Mouse (Mus musculus): ENCODE measurements around the gene Ly9. TPM values are rescaled to one million over a fixed set of nuclear protein-coding genes. Genes with fewer than 3 reads are reported as not detected.

Gene Ly9
- total and polyA plus RNA-seq, 3 experiments: 43.6 to 68.6 (median 57.8) TPM

- Histone ChIP-seq H3K9me3 (replicated peaks; ENCODE audit: low read length) (no peaks in the 10 kb centered on the region), H3K9ac (ENCODE audit: insufficient read depth, low read depth) (no peak overlapping the region), H3K27me3 (replicated peaks) (no peaks in the 10 kb centered on the region), H3K27ac (ENCODE audit: insufficient read depth, low read depth) (no peak overlapping the region), H3K4me3 (replicated peaks in 1 of 3; ENCODE audit: low read depth in 2 of 3, low read length in 2 of 3, poor library complexity in 1 of 3) (no peak overlapping the region), H3K4me1 (ENCODE audit: control insufficient read depth in 1 of 2, insufficient read depth in 2 of 2) (peaks cover 5 to 17% of the 10 kb centered on the region in 2 experiments; a peak in 2 of 4 replicates), H3K4me2 (ENCODE audit: insufficient read depth, low read depth, poor library complexity, severe bottlenecking) (no peak overlapping the region), H3K36me3 (replicated peaks in 1 of 2; ENCODE audit: control insufficient read depth in 1 of 2, insufficient read depth in 1 of 2, low read length in 1 of 2) (no peaks in the 10 kb centered on the region), H3K79me2 (replicated peaks; ENCODE audit: control insufficient read depth, extremely low read depth, insufficient read depth, poor library complexity, severe bottlenecking) (no peaks in the 10 kb centered on the region)
- no peak for TF ChIP-seq E2F4 (IDR thresholded peaks at IDR 0.05; ENCODE audit: insufficient replicate concordance, low read depth, low read length)
- no peak for TF ChIP-seq MAX (IDR thresholded peaks at IDR 0.05; ENCODE audit: low read length)
- TF ChIP-seq SMC3 (IDR thresholded peaks at IDR 0.05; ENCODE audit: low read depth, low read length): no peak
- no peak for TF ChIP-seq UBTF (IDR thresholded peaks at IDR 0.05; ENCODE audit: low read depth, low read length)
- TF ChIP-seq ZNF384 (IDR thresholded peaks at IDR 0.05; ENCODE audit: low read depth, low read length): no peak
- no peak for TF ChIP-seq ELF1 (IDR thresholded peaks at IDR 0.05; ENCODE audit: low read depth, low read length)
- no peak for TF ChIP-seq TCF12 (IDR thresholded peaks at IDR 0.05; ENCODE audit: low read depth, low read length)
- no peak for TF ChIP-seq POLR2A (IDR thresholded peaks at IDR 0.05; ENCODE audit: low read depth, low read length)
- TF ChIP-seq JUND (conservative IDR thresholded peaks at IDR 0.05; ENCODE audit: low read depth, low read length): no peak
- no peak for TF ChIP-seq KAT2A (IDR thresholded peaks at IDR 0.05; ENCODE audit: insufficient replicate concordance, low read length)
- no peak for TF ChIP-seq ZKSCAN1 (IDR thresholded peaks at IDR 0.05; ENCODE audit: borderline replicate concordance, low read depth, low read length)
- no peak for TF ChIP-seq CHD1 (IDR thresholded peaks at IDR 0.05; ENCODE audit: low read depth, low read length)
- TF ChIP-seq RAD21 (IDR thresholded peaks at IDR 0.05; ENCODE audit: low read depth, low read length): no peak
- TF ChIP-seq NELFE (IDR thresholded peaks at IDR 0.05; ENCODE audit: low read depth, low read length): no peak
- no peak for TF ChIP-seq USF2 (conservative IDR thresholded peaks at IDR 0.05; ENCODE audit: low read depth, low read length)
- dilution Hi-C loops (cut with MboI; ENCODE audit: extremely low pct_ligation_motif_present, extremely low pct_unique_long_range_greater_than_20kb, low sequenced_read_pairs): no loop called here
- in situ Hi-C loops (cut with MboI; ENCODE audit: low pct_ligation_motif_present, low pct_unique_long_range_greater_than_20kb, low sequenced_read_pairs): no loop called here
- no peak for DNase-seq (ENCODE audit: extremely low read depth)
Observed at GRCm38 (mm10) chr1:171556366-171556765, 50.8 kb downstream of the Ly9 start.

GRCm38 (mm10) chr1:171553359-171554341, 53.6 kb downstream of the Ly9 start:
- TF ChIP-seq TCF12 (IDR thresholded peaks at IDR 0.05; ENCODE audit: low read depth, low read length) (no peak), CTCF (conservative IDR thresholded peaks at IDR 0.05 in 1 of 2, IDR thresholded peaks at IDR 0.05 in 1 of 2; ENCODE audit: low read depth in 2 of 2, low read length in 2 of 2) (no peak), PAX5 (IDR thresholded peaks at IDR 0.05; ENCODE audit: low read length) (no peak)
- Histone ChIP-seq H3K27me3 (replicated peaks) (no peaks in the 10 kb centered on the region), H3K9me3 (replicated peaks; ENCODE audit: low read length) (peaks cover 2% of the 10 kb centered on the region), H3K4me2 (ENCODE audit: insufficient read depth, low read depth, poor library complexity, severe bottlenecking) (no peak overlapping the region), H3K36me3 (replicated peaks in 1 of 2; ENCODE audit: control insufficient read depth in 1 of 2, insufficient read depth in 1 of 2, low read length in 1 of 2) (no peaks in the 10 kb centered on the region), H3K4me1 (ENCODE audit: control insufficient read depth in 1 of 2, insufficient read depth in 2 of 2) (peaks cover 3 to 10% of the 10 kb centered on the region in 2 experiments; a peak in 2 of 4 replicates), H3K4me3 (replicated peaks in 1 of 3; ENCODE audit: low read depth in 2 of 3, low read length in 2 of 3, poor library complexity in 1 of 3) (no peak overlapping the region), H3K27ac (ENCODE audit: insufficient read depth, low read depth) (no peak overlapping the region), H3K79me2 (replicated peaks; ENCODE audit: control insufficient read depth, extremely low read depth, insufficient read depth, poor library complexity, severe bottlenecking) (no peaks in the 10 kb centered on the region), H3K9ac (ENCODE audit: insufficient read depth, low read depth) (no peak overlapping the region)
- in situ Hi-C loops (cut with MboI; ENCODE audit: low pct_ligation_motif_present, low pct_unique_long_range_greater_than_20kb, low sequenced_read_pairs) (no loop called here), dilution Hi-C loops (cut with MboI; ENCODE audit: extremely low pct_ligation_motif_present, extremely low pct_unique_long_range_greater_than_20kb, low sequenced_read_pairs) (no loop called here)
- DNase-seq (ENCODE audit: extremely low read depth): no peak
